Mouse (Mus musculus): Measurements from ENCODE around the gene Olfr316. TPM values are rescaled to one million over a fixed set of nuclear protein-coding genes. Genes with fewer than 3 reads are reported as not detected.

The Olfr316 gene
- polyA plus RNA-seq, 1 experiment, result not detected

GRCm38 (mm10) chr11:58787651-58788050 lies 35.1 kb downstream of the Olfr316 start:
- DNase-seq (ENCODE audit: low read depth), result no peak
- TF ChIP-seq CTCF (IDR thresholded peaks at IDR 0.05; ENCODE audit: borderline replicate concordance, extremely low read depth, insufficient read depth, insufficient read length) (no peak), POLR2A (IDR thresholded peaks at IDR 0.05; ENCODE audit: borderline replicate concordance, extremely low read depth, insufficient read depth, insufficient read length, poor library complexity, severe bottlenecking) (no peak)

- TF ChIP-seq CTCF (IDR thresholded peaks at IDR 0.05; ENCODE audit: borderline replicate concordance, extremely low read depth, insufficient read depth, insufficient read length) (no peak), POLR2A (IDR thresholded peaks at IDR 0.05; ENCODE audit: borderline replicate concordance, extremely low read depth, insufficient read depth, insufficient read length, poor library complexity, severe bottlenecking) (no peak)
- no peak for DNase-seq (ENCODE audit: low read depth)
Observed at GRCm38 (mm10) chr11:58788346-58788745, 35.8 kb downstream of the Olfr316 start.

GRCm38 (mm10) chr11:58789532-58789931 lies 37.0 kb downstream of the Olfr316 start:
- TF ChIP-seq POLR2A (IDR thresholded peaks at IDR 0.05; ENCODE audit: borderline replicate concordance, extremely low read depth, insufficient read depth, insufficient read length, poor library complexity, severe bottlenecking), result no peak
- TF ChIP-seq CTCF (IDR thresholded peaks at IDR 0.05; ENCODE audit: borderline replicate concordance, extremely low read depth, insufficient read depth, insufficient read length), result no peak
- DNase-seq (ENCODE audit: low read depth), result peak; percentile 57

- no peak for DNase-seq (ENCODE audit: low read depth)
- no peak for TF ChIP-seq CTCF (IDR thresholded peaks at IDR 0.05; ENCODE audit: borderline replicate concordance, extremely low read depth, insufficient read depth, insufficient read length)
- TF ChIP-seq POLR2A (IDR thresholded peaks at IDR 0.05; ENCODE audit: borderline replicate concordance, extremely low read depth, insufficient read depth, insufficient read length, poor library complexity, severe bottlenecking), result no peak
Observed at GRCm38 (mm10) chr11:58790053-58790452, 37.5 kb downstream of the Olfr316 start.

- no peak for DNase-seq (ENCODE audit: low read depth)
Observed at GRCm38 (mm10) chr11:58790646-58791045, 38.1 kb downstream of the Olfr316 start.

GRCm38 (mm10) chr11:58795856-58796255 lies 43.3 kb downstream of the Olfr316 start:
- TF ChIP-seq POLR2A (IDR thresholded peaks at IDR 0.05; ENCODE audit: borderline replicate concordance, extremely low read depth, insufficient read depth, insufficient read length, poor library complexity, severe bottlenecking) (no peak), CTCF (IDR thresholded peaks at IDR 0.05; ENCODE audit: borderline replicate concordance, extremely low read depth, insufficient read depth, insufficient read length) (no peak)
- no peak for DNase-seq (ENCODE audit: low read depth)

More at GRCm38 (mm10) chr11:58790646-58791045, 38.1 kb downstream of the Olfr316 start:
- TF ChIP-seq CTCF (IDR thresholded peaks at IDR 0.05; ENCODE audit: borderline replicate concordance, extremely low read depth, insufficient read depth, insufficient read length), result no peak
- TF ChIP-seq POLR2A (IDR thresholded peaks at IDR 0.05; ENCODE audit: borderline replicate concordance, extremely low read depth, insufficient read depth, insufficient read length, poor library complexity, severe bottlenecking), result no peak

GRCm38 (mm10) chr11:58796850-58797249 lies 44.3 kb downstream of the Olfr316 start:
- peak; percentile 26 for DNase-seq (ENCODE audit: low read depth)
- no peak for TF ChIP-seq POLR2A (IDR thresholded peaks at IDR 0.05; ENCODE audit: borderline replicate concordance, extremely low read depth, insufficient read depth, insufficient read length, poor library complexity, severe bottlenecking)
- no peak for TF ChIP-seq CTCF (IDR thresholded peaks at IDR 0.05; ENCODE audit: borderline replicate concordance, extremely low read depth, insufficient read depth, insufficient read length)

GRCm38 (mm10) chr11:58799747-58800146 lies 47.2 kb downstream of the Olfr316 start:
- DNase-seq (ENCODE audit: low read depth), result no peak
- TF ChIP-seq CTCF (IDR thresholded peaks at IDR 0.05; ENCODE audit: borderline replicate concordance, extremely low read depth, insufficient read depth, insufficient read length), result no peak
- TF ChIP-seq POLR2A (IDR thresholded peaks at IDR 0.05; ENCODE audit: borderline replicate concordance, extremely low read depth, insufficient read depth, insufficient read length, poor library complexity, severe bottlenecking), result no peak

- peak; percentile 77 for DNase-seq (ENCODE audit: low read depth)
- TF ChIP-seq CTCF (IDR thresholded peaks at IDR 0.05; ENCODE audit: borderline replicate concordance, extremely low read depth, insufficient read depth, insufficient read length), result no peak
- TF ChIP-seq POLR2A (IDR thresholded peaks at IDR 0.05; ENCODE audit: borderline replicate concordance, extremely low read depth, insufficient read depth, insufficient read length, poor library complexity, severe bottlenecking), result no peak
Observed at GRCm38 (mm10) chr11:58801558-58802228, 49.2 kb downstream of the Olfr316 start, which contains the start of gene Fam183b. Fam183b (minus strand) TSS chr11:58801960.

- TF ChIP-seq POLR2A (IDR thresholded peaks at IDR 0.05; ENCODE audit: borderline replicate concordance, extremely low read depth, insufficient read depth, insufficient read length, poor library complexity, severe bottlenecking) (no peak), CTCF (IDR thresholded peaks at IDR 0.05; ENCODE audit: borderline replicate concordance, extremely low read depth, insufficient read depth, insufficient read length) (no peak)
- no peak for DNase-seq (ENCODE audit: low read depth)
Observed at GRCm38 (mm10) chr11:58803871-58804270, 51.3 kb downstream of the Olfr316 start.

GRCm38 (mm10) chr11:58804393-58804792 lies 51.9 kb downstream of the Olfr316 start:
- TF ChIP-seq CTCF (IDR thresholded peaks at IDR 0.05; ENCODE audit: borderline replicate concordance, extremely low read depth, insufficient read depth, insufficient read length), result no peak
- no peak for TF ChIP-seq POLR2A (IDR thresholded peaks at IDR 0.05; ENCODE audit: borderline replicate concordance, extremely low read depth, insufficient read depth, insufficient read length, poor library complexity, severe bottlenecking)
- no peak for DNase-seq (ENCODE audit: low read depth)

Other genes with a start within 250 kb of the Olfr316 start
- not detected in 2 replicates for gene Olfr330, start 217.9 kb upstream of the Olfr316 start, polyA plus RNA-seq (2012; rRNA removed)
- not detected in 2 replicates for gene Olfr329-ps, start 206.3 kb upstream of the Olfr316 start, polyA plus RNA-seq (2012; rRNA removed)
- gene Olfr328, start 197.1 kb upstream of the Olfr316 start, polyA plus RNA-seq (2012; rRNA removed), result not detected in 2 replicates
- not detected in 2 replicates for gene Olfr224, start 182.2 kb upstream of the Olfr316 start, polyA plus RNA-seq (2012; rRNA removed)
- gene Olfr325, start 175.0 kb upstream of the Olfr316 start, polyA plus RNA-seq (2012; rRNA removed), result not detected in 2 replicates
- 0.10 TPM in 1 of 2 replicates, not detected in the other for gene Olfr324, start 157.6 kb upstream of the Olfr316 start, polyA plus RNA-seq (2012; rRNA removed)
- not detected in 2 replicates for gene 2210407C18Rik, start 136.7 kb upstream of the Olfr316 start, polyA plus RNA-seq (2012; rRNA removed)
- gene Olfr323, start 122.2 kb upstream of the Olfr316 start, polyA plus RNA-seq (2012; rRNA removed), result not detected in 2 replicates
- 0.11 TPM in 1 of 2 replicates, not detected in the other for gene Trim58, start 112.3 kb upstream of the Olfr316 start, polyA plus RNA-seq (2012; rRNA removed)
- not detected in 2 replicates for gene Olfr322, start 94.0 kb upstream of the Olfr316 start, polyA plus RNA-seq (2012; rRNA removed)
- gene Olfr320, start 71.6 kb upstream of the Olfr316 start, polyA plus RNA-seq (2012; rRNA removed), result not detected in 2 replicates
- gene Olfr319, start 53.6 kb upstream of the Olfr316 start, polyA plus RNA-seq (2012; rRNA removed), result 0.10 TPM in 1 of 2 replicates, not detected in the other
- not detected in 2 replicates for gene Olfr318, start 28.7 kb upstream of the Olfr316 start, polyA plus RNA-seq (2012; rRNA removed)
- gene Olfr317, start 13.5 kb upstream of the Olfr316 start, polyA plus RNA-seq (2012; rRNA removed), result 0.20 and 0.27 TPM in 2 replicates
- gene Olfr315, start 20.5 kb downstream of the Olfr316 start, polyA plus RNA-seq (2012; rRNA removed), result not detected in 2 replicates
- not detected in 2 replicates for gene Olfr314, start 30.2 kb downstream of the Olfr316 start, polyA plus RNA-seq (2012; rRNA removed)
- 1.1 and 2.4 TPM in 2 replicates for gene Fam183b, start 49.2 kb downstream of the Olfr316 start, polyA plus RNA-seq (2012; rRNA removed)
- not detected in 2 replicates for gene Olfr313, start 62.3 kb downstream of the Olfr316 start, polyA plus RNA-seq (2012; rRNA removed)
- not detected in 2 replicates for gene Olfr312, start 76.5 kb downstream of the Olfr316 start, polyA plus RNA-seq (2012; rRNA removed)
- gene Olfr311, start 86.5 kb downstream of the Olfr316 start, polyA plus RNA-seq (2012; rRNA removed), result 0.06 TPM in 1 of 2 replicates, not detected in the other
- 22.2 and 28.2 TPM in 2 replicates for gene Gm12258, start 94.4 kb downstream of the Olfr316 start, polyA plus RNA-seq (2012; rRNA removed)
- 8.7 and 10.0 TPM in 2 replicates for gene 2810021J22Rik, start 114.5 kb downstream of the Olfr316 start, polyA plus RNA-seq (2012; rRNA removed)
- gene Zfp39, start 151.5 kb downstream of the Olfr316 start, polyA plus RNA-seq (2012; rRNA removed), result 4.2 and 6.0 TPM in 2 replicates
- 0.01 and 0.04 TPM in 2 replicates for gene Btnl10, start 165.2 kb downstream of the Olfr316 start, polyA plus RNA-seq (2012; rRNA removed)
- 664 and 715 TPM in 2 replicates for gene Rnf187, start 186.2 kb downstream of the Olfr316 start, polyA plus RNA-seq (2012; rRNA removed)
- 726 and 1,077 TPM in 2 replicates for gene Hist3h2ba, start 196.2 kb downstream of the Olfr316 start, polyA plus RNA-seq (2012; rRNA removed)
- 120 and 164 TPM in 2 replicates for gene Hist3h2a, start 202.0 kb downstream of the Olfr316 start, polyA plus RNA-seq (2012; rRNA removed)
- 2.1 and 2.2 TPM in 2 replicates for gene Trim17, start 202.0 kb downstream of the Olfr316 start, polyA plus RNA-seq (2012; rRNA removed)
- gene Trim11, start 225.4 kb downstream of the Olfr316 start, polyA plus RNA-seq (2012; rRNA removed), result 25.8 and 30.6 TPM in 2 replicates